Mouse (Mus musculus) stomach, embryonic 15.5 days (tissue): ENCODE results near the gene Scube3. TPM values are rescaled to one million over a fixed set of nuclear protein-coding genes. Genes with fewer than 3 reads are reported as not detected.

Experiments used
- ATAC-seq: fragments of 200-750 bp; cut with Nextera tagmentation; 2 replicates; pipeline ENCODE4 v1.8.0; 2017; ENCODE audit warnings: low read depth, moderate number of reproducible peaks, moderate TSS enrichment; ENCODE audit not compliant: insufficient read depth, low FRiP score
- H3K27ac ChIP-seq: fragments of 300-500 bp; sonication (generic); 2 replicates; pipeline ENCODE4 v1.5.1; 2015; ENCODE audit warnings: mild to moderate bottlenecking, inconsistent platforms
- H3K27me3 ChIP-seq: fragments of 300-500 bp; sonication (generic); replicated peaks from 2 replicates; pipeline ENCODE4 v1.6.1; 2015; ENCODE audit warnings: inconsistent platforms
- H3K36me3 ChIP-seq: fragments of 300-500 bp; sonication (generic); 2 replicates; pipeline ENCODE4 v1.6.1; 2015; ENCODE audit warnings: inconsistent platforms
- H3K4me1 ChIP-seq: fragments of 300-500 bp; sonication (generic); 2 replicates; pipeline ENCODE4 v1.6.1; 2015; ENCODE audit warnings: inconsistent platforms
- H3K4me2 ChIP-seq: fragments of 300-500 bp; sonication (generic); 2 replicates; pipeline ENCODE4 v1.6.1; 2015; ENCODE audit warnings: mild to moderate bottlenecking, inconsistent platforms
- H3K4me3 ChIP-seq: fragments of 300-500 bp; sonication (generic); replicated peaks from 2 replicates; pipeline ENCODE4 v1.5.1; 2015; ENCODE audit warnings: inconsistent platforms
- H3K9ac ChIP-seq: fragments of 300-500 bp; sonication (generic); 2 replicates; pipeline ENCODE4 v1.6.1; 2015; ENCODE audit warnings: inconsistent platforms
- H3K9me3 ChIP-seq: fragments of 300-500 bp; sonication (generic); 2 replicates; pipeline ENCODE4 v1.6.1; 2016; ENCODE audit warnings: inconsistent platforms
- WGBS: fragments of 180-500 bp; shearing (Covaris S2); methylation state at CpG from one replicate; pipeline ENCODE4 v1.1.7; 2015; 5-methylcytosine and 5-hydroxymethylcytosine counted together
- polyA plus RNA-seq: library from polyadenylated mRNA; unstranded; fragments of >200 nt; fragmentation: Nextera tagmentation; extraction: Ambion mirVana; gene quantifications from 2 replicates; pipeline ENCODE4 v1.2.1, GENCODE M21; 2015

Gene Scube3
- polyA plus RNA-seq, 1 experiment from 2014 or later = 2.4 TPM

- ATAC-seq = no peak
- no peak overlapping the region for H3K4me2 ChIP-seq
- no peak overlapping the region for H3K27ac ChIP-seq
- no peaks in the 10 kb centered on the region for H3K4me1 ChIP-seq
- H3K36me3 ChIP-seq = no peaks in the 10 kb centered on the region
- no peak overlapping the region for H3K4me3 ChIP-seq
- H3K9me3 ChIP-seq = no peaks in the 10 kb centered on the region
- no peaks in the 10 kb centered on the region for H3K27me3 ChIP-seq
- WGBS = 65% methylated on average over 6 of the region's 6 CpGs
- no peak overlapping the region for H3K9ac ChIP-seq
Measured at GRCm38 (mm10) chr17:28153095-28153494, 11.2 kb downstream of the Scube3 start.

- H3K36me3 ChIP-seq = no peaks in the 10 kb centered on the region
- WGBS = 78% methylated on average over 8 of the region's 8 CpGs
- no peak for ATAC-seq
- H3K4me3 ChIP-seq = no peak overlapping the region
- no peak overlapping the region for H3K27ac ChIP-seq
- H3K9me3 ChIP-seq = no peaks in the 10 kb centered on the region
- H3K27me3 ChIP-seq = no peaks in the 10 kb centered on the region
- H3K9ac ChIP-seq = no peak overlapping the region
- H3K4me1 ChIP-seq = no peaks in the 10 kb centered on the region
- no peak overlapping the region for H3K4me2 ChIP-seq
Measured at GRCm38 (mm10) chr17:28154970-28155369, 13.0 kb downstream of the Scube3 start.

GRCm38 (mm10) chr17:28160361-28160760 lies 18.4 kb downstream of the Scube3 start:
- Histone ChIP-seq H3K4me1 (no peaks in the 10 kb centered on the region), H3K27ac (no peak overlapping the region), H3K4me3 (no peak overlapping the region), H3K9ac (no peak overlapping the region), H3K4me2 (no peak overlapping the region), H3K36me3 (no peaks in the 10 kb centered on the region), H3K9me3 (no peaks in the 10 kb centered on the region), H3K27me3 (0 out of 2 replicates have a peak, but pooled peaks cover 4% of the 10 kb centered on the region)
- no peak for ATAC-seq
- WGBS = 46% methylated on average over 10 of the region's 10 CpGs

DNA sequence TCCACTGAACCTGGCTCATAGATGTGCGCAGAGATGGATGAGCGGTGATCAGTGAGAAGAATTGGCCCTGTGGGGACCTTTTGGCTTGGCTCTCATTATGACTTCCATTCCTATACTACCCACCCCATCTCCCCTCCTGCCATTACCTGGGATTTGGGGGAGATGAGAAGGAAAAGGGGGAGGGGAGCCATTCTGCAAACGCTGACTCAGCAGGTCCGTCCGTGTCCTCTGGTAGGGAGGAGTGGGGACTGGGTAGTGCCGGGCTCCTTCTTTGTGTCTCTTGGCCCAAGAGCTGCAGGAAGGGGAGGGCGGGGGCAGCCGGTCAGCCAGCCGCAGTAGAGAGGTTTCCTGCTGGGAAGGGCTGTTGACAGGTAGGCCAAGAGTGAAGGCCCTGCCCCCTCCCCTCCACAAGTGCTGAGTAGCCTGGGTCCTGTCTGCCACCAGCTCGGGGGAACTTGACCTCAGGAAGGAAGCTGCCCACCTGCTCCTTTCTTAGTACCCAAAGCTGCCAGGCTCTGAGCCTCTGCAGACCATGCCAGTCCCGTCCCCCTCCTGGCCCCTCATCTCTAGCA lies 19.5 kb downstream of the Scube3 start:
- WGBS = 37% methylated on average over 10 of the region's 11 CpGs
- Histone ChIP-seq H3K4me3 (no peak overlapping the region), H3K27ac (no peak overlapping the region)

GRCm38 (mm10) chr17:28163666-28164065 lies 21.7 kb downstream of the Scube3 start:
- WGBS = 13% methylated on average over 6 of the region's 6 CpGs
- H3K9me3 ChIP-seq = no peaks in the 10 kb centered on the region

More for the DNA sequence above, 19.5 kb downstream of the Scube3 start:
- Histone ChIP-seq H3K27me3 (0 out of 2 replicates have a peak, but pooled peaks cover 4% of the 10 kb centered on the region), H3K9ac (no peak overlapping the region), H3K4me1 (no peaks in the 10 kb centered on the region), H3K9me3 (no peaks in the 10 kb centered on the region), H3K36me3 (no peaks in the 10 kb centered on the region), H3K4me2 (no peak overlapping the region)
- ATAC-seq = no peak

DNA sequence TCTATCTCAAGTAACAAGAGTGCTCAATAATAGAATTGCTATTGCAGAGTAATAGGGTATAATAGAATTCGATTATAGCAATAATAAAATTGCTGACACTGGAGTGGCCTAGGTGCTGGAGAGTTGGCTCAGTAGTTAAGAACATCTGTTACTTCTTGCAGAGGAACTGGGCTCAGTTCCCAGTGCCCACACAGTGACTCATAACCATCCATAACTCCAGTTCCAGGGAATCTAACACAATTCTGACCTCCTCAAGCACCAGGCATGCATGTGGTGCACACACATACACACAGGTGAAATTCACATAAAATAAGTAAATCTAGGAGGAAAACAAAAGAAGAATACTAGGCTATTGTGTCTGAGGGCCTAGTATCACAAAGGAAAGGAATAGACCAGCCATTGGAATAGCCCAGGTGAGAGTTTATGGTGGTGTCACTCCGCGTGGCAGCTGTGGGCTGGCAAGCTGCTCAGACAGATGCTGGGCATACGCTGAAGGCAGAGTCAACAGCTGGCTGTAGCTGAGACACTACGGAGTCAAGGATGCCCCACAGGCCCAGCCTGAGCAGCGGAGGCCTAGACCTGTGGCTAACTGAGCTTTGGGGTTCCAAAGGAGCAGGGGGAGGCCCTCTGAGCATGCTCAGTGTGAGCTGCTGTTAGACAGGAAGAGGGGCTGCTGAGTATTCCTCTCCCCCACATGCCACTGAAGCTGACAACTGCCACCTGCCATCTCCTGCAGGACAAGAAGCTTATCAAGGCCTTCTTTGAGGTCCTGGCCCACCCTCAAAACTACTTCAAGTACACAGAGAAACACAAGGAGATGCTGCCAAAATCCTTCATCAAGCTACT lies 28.7 kb downstream of the Scube3 start:
- no peaks in the 10 kb centered on the region for H3K9me3 ChIP-seq
- ATAC-seq = no peak
- H3K36me3 ChIP-seq = no peaks in the 10 kb centered on the region

More at GRCm38 (mm10) chr17:28163666-28164065, 21.7 kb downstream of the Scube3 start:
- H3K9ac ChIP-seq = no peak overlapping the region
- H3K4me2 ChIP-seq = no peak overlapping the region
- H3K27ac ChIP-seq = no peak overlapping the region
- 0 out of 2 replicates have a peak, but pooled peaks cover 4% of the 10 kb centered on the region for H3K27me3 ChIP-seq
- 0 out of 2 replicates have a peak, but pooled peaks have one; percentile 18 for ATAC-seq
- no peaks in the 10 kb centered on the region for H3K36me3 ChIP-seq
- H3K4me1 ChIP-seq = no peaks in the 10 kb centered on the region
- no peak overlapping the region for H3K4me3 ChIP-seq

GRCm38 (mm10) chr17:28172690-28173089 lies 30.7 kb downstream of the Scube3 start:
- 42% methylated on average over 9 of the region's 9 CpGs for WGBS
- no peaks in the 10 kb centered on the region for H3K36me3 ChIP-seq
- 0 out of 2 replicates have a peak overlapping the region, but pooled peaks have one; percentile 1 for H3K4me2 ChIP-seq
- no peak for ATAC-seq
- peak overlapping the region; percentile 51; the same call in 1 of the 2 replicates for H3K27ac ChIP-seq
- no peak overlapping the region for H3K4me3 ChIP-seq
- H3K9me3 ChIP-seq = no peaks in the 10 kb centered on the region
- no peaks in the 10 kb centered on the region for H3K27me3 ChIP-seq
- H3K4me1 ChIP-seq = peaks cover 22% of the 10 kb centered on the region
- no peak overlapping the region for H3K9ac ChIP-seq

More for the DNA sequence above, 28.7 kb downstream of the Scube3 start:
- Histone ChIP-seq H3K9ac (no peak overlapping the region), H3K27me3 (no peaks in the 10 kb centered on the region), H3K27ac (no peak overlapping the region), H3K4me3 (no peak overlapping the region), H3K4me1 (peaks cover 14% of the 10 kb centered on the region), H3K4me2 (no peak overlapping the region)
- 75% methylated on average over 6 of the region's 6 CpGs for WGBS

DNA sequence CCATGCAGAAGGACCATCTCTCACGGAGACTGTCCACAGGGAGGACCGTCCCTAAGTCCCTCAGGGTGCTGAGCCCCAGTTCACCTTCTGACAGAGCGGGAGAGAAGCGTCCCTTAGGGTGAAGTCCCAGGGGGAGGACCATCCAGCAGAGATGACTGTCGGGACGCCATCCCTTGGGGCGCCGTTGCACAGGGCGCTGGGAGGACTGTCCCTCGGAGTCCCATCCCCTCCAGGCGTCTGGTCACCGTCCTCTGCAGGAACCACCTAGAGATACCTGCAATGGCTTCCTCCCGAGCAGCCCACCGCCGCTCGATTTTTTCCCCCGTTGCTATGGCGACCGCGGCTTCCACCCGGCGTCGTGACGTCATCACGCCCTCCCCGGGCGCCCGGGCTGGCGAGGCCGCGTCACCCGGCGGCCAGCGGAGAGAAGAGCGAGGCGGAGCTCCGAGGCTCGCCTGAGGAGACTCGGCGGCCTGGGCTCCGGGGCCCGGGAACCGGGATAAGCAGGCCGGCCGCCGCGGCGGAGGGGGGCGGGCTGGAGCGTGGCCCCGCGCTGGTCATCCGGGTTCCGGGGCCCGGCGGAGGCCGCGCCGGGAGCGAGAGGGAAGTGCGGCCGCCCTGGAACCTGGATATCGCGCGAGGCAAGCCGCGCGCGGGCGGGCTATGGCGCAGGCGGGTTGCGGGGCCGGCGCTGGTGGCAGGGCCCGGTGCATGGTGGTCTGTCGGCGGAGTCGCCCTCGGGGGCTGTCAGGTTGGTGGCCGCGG lies 35.0 kb downstream of the Scube3 start, which contains the start of gene Zfp523:
Gene Zfp523, plus strand, starts transcription at position 355 of the 765 bp plus-strand sequence.
- Histone ChIP-seq H3K36me3 (no peaks in the 10 kb centered on the region), H3K4me1 (peaks cover 46% of the 10 kb centered on the region), H3K9ac (peak within 1 kb of the TSS; percentile 92), H3K9me3 (no peaks in the 10 kb centered on the region), H3K4me2 (peak within 1 kb of the TSS; percentile 97), H3K27me3 (no peaks in the 10 kb centered on the region), H3K27ac (peak within 1 kb of the TSS; percentile 94), H3K4me3 (peak within 1 kb of the TSS; percentile 89)
- under 1% methylated on average over 74 of the region's 82 CpGs for WGBS
- ATAC-seq = peak; percentile 83

GRCm38 (mm10) chr17:28177540-28178046 lies 35.7 kb downstream of the Scube3 start:
- H3K27me3 ChIP-seq = no peaks in the 10 kb centered on the region
- peak; percentile 51; the same call in 1 of the 2 replicates for ATAC-seq
- H3K27ac ChIP-seq = peak overlapping the region; percentile 94
- H3K9ac ChIP-seq = peak overlapping the region; percentile 92
- H3K36me3 ChIP-seq = no peaks in the 10 kb centered on the region
- peaks cover 39% of the 10 kb centered on the region for H3K4me1 ChIP-seq
- peak overlapping the region; percentile 89 for H3K4me3 ChIP-seq
- no peaks in the 10 kb centered on the region for H3K9me3 ChIP-seq
- 5% methylated on average over 17 of the region's 22 CpGs for WGBS
- H3K4me2 ChIP-seq = peak overlapping the region; percentile 97

DNA sequence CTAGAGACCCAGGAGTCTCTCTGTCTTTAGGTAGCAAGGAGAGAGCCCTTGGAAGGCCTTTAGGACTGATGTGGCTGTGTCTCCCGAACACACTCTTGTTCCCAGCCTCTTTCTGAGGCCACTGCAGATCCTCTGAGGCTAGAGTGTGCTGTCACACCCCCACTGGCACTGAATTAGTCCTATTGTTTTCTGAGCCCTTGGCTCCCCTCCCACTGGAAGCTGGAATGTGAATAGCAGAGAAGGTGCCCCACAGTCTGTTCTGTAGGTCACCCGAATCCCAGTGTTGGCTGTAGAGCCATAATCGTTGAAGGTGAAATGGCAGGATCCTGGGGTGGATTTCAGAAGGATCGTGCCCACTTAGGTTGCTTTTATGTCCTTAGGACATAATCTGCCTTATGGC lies 38.4 kb downstream of the Scube3 start:
- no peak for ATAC-seq
- Histone ChIP-seq H3K36me3 (no peaks in the 10 kb centered on the region), H3K4me1 (peaks cover 36% of the 10 kb centered on the region), H3K9me3 (no peaks in the 10 kb centered on the region), H3K27ac (peak overlapping the region; percentile 35; the same call in 1 of the 2 replicates), H3K4me2 (no peak overlapping the region), H3K27me3 (no peaks in the 10 kb centered on the region), H3K4me3 (no peak overlapping the region), H3K9ac (no peak overlapping the region)
- 53% methylated on average over 4 of the region's 4 CpGs for WGBS

DNA sequence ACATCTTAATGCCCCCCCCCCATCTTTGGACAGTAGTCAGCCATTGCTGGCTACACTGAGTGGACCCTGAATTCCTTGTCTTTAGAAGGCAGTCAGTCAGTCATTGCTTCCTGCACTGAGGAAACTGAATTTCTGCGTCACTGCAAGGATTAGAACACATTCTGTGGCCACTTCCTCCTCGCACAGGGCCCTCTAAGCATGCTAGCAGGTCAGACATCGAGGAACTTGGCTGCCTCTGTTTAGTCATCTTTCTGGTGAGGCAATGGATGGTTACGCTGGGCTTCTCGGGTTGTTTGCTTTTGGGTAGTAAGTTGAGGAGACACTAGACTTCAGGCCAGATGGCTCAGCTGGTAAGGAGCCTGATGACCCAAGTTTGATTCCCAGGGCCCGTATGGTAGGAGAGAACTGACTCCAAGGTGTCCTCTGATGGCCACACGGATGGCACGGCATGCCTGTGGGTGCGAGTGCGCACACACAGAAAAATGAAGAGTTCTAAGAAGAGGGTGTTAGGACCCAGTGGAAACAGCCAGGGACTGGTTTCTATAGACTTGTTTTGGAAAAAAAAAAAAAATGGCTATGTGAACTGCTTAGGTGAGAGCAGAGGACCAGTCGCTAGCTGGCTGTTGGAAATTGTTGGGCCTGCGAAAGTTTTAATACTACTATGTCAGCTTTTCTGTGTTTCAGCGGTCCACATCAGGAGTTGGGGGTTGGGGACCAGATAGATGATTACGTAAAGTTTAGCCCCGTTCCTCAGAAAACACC lies 39.0 kb downstream of the Scube3 start:
- H3K4me1 ChIP-seq = peaks cover 36% of the 10 kb centered on the region
- H3K4me3 ChIP-seq = no peak overlapping the region
- no peak for ATAC-seq
- no peak overlapping the region for H3K9ac ChIP-seq
- no peaks in the 10 kb centered on the region for H3K27me3 ChIP-seq
- H3K4me2 ChIP-seq = no peak overlapping the region
- WGBS = 69% methylated on average over 15 of the region's 15 CpGs
- H3K9me3 ChIP-seq = no peaks in the 10 kb centered on the region
- no peaks in the 10 kb centered on the region for H3K36me3 ChIP-seq
- no peak overlapping the region for H3K27ac ChIP-seq
